Comparison of ENCODE assay signal across 13 mouse cellular contexts in genomic region chr10:79860079-79860911, GRCm38 (mm10). TPM values are rescaled to one million over a fixed set of nuclear protein-coding genes. Genes with fewer than 3 reads are reported as not detected.
A peak's percentile ranks its signal among the peaks of the same experiment; 100 is the strongest.
DNase-seq lines count a peak whose midpoint lies in the region; ATAC-seq and TF ChIP-seq lines count a peak whose summit lies in the region.
"Had no signal": no experiment of that assay in that cellular context is flagged by ENCODE, and none has a peak within 500 bp of the region (broad histone marks: within the 10 kb centered on the region; RNA-seq: fewer than 3 reads in every experiment).

No protein-coding gene starts in this region.

- 0 out of 2 replicates have a peak overlapping the region, but pooled peaks have one; percentile 44 for H3K9ac ChIP-seq in heart, embryonic 11.5 days (ENCODE audit: low read depth, low read length)
- H3K9ac ChIP-seq in lung, embryonic 14.5 days = no peak overlapping the region
- H3K9ac ChIP-seq in kidney, postnatal 0 days (ENCODE audit: low read depth, low read length) = no peak overlapping the region
- H3K9ac ChIP-seq in stomach, postnatal 0 days (ENCODE audit: low read length) = 0 out of 2 replicates have a peak overlapping the region, but pooled peaks have one; percentile 4
- H3K9ac ChIP-seq: heart, embryonic 12.5 days; liver, postnatal 0 days had no signal

- H3K4me3 ChIP-seq in heart, embryonic 11.5 days (ENCODE audit: low read depth, low read length) = no peak overlapping the region; the same call in 1 of the 2 replicates
- H3K4me3 ChIP-seq in lung, embryonic 14.5 days (ENCODE audit: low read depth, low read length) = no peak overlapping the region
- no peak overlapping the region for H3K4me3 ChIP-seq in kidney, postnatal 0 days (replicated peaks; ENCODE audit: low read depth, low read length)
- no peak overlapping the region for H3K4me3 ChIP-seq in stomach, postnatal 0 days (ENCODE audit: low read depth, low read length)
- H3K4me3 ChIP-seq: gastrocnemius, adult 2 months; heart, embryonic 12.5 days had no signal

- H3K4me2 ChIP-seq in heart, embryonic 11.5 days = no peak overlapping the region
- H3K4me2 ChIP-seq in lung, embryonic 14.5 days = no peak overlapping the region
- H3K4me2 ChIP-seq in kidney, postnatal 0 days (ENCODE audit: low read length) = no peak overlapping the region
- H3K4me2 ChIP-seq in stomach, postnatal 0 days (replicated peaks; ENCODE audit: low read depth) = no peak overlapping the region
- H3K4me2 ChIP-seq: heart, embryonic 12.5 days had no signal

- H3K27me3 ChIP-seq in heart, embryonic 11.5 days (ENCODE audit: control insufficient read depth, insufficient read depth, low read length) = no peaks in the 10 kb centered on the region
- no peaks in the 10 kb centered on the region for H3K27me3 ChIP-seq in lung, embryonic 14.5 days (ENCODE audit: insufficient read depth, low read length)
- no peaks in the 10 kb centered on the region for H3K27me3 ChIP-seq in kidney, postnatal 0 days (ENCODE audit: insufficient read depth, low read length)
- H3K27me3 ChIP-seq in stomach, postnatal 0 days (ENCODE audit: control insufficient read depth, insufficient read depth, low read length) = no peaks in the 10 kb centered on the region
- H3K27me3 ChIP-seq: heart, embryonic 12.5 days had no signal

- no peak for ATAC-seq in heart, embryonic 11.5 days (replicated peaks; ENCODE audit: insufficient number of reproducible peaks, low FRiP score, low TSS enrichment)
- no peak for ATAC-seq in lung, embryonic 14.5 days (ENCODE audit: insufficient read depth)
- ATAC-seq in kidney, postnatal 0 days (replicated peaks; ENCODE audit: low FRiP score, low read depth) = no peak
- ATAC-seq in stomach, postnatal 0 days (ENCODE audit: low FRiP score, low TSS enrichment) = no peak
- ATAC-seq: hindbrain, postnatal 0 days; liver, postnatal 0 days had no signal

- 89% methylated on average over 26 of the region's 26 CpGs for WGBS in heart, embryonic 11.5 days (ENCODE audit: insufficient replicate concordance)
- WGBS in lung, embryonic 14.5 days = 93% methylated on average over 26 of the region's 26 CpGs
- 81% methylated on average over 26 of the region's 26 CpGs for WGBS in kidney, postnatal 0 days
- 83% methylated on average over 26 of the region's 26 CpGs for WGBS in stomach, postnatal 0 days

- H3K36me3 ChIP-seq in heart, embryonic 11.5 days (ENCODE audit: control insufficient read depth, insufficient read depth, low read length) = peaks cover 41% of the 10 kb centered on the region
- H3K36me3 ChIP-seq in lung, embryonic 14.5 days (ENCODE audit: insufficient read depth) = peaks cover 100% of the 10 kb centered on the region
- peaks cover 56% of the 10 kb centered on the region for H3K36me3 ChIP-seq in kidney, postnatal 0 days (ENCODE audit: insufficient read depth, low read length)
- H3K36me3 ChIP-seq in stomach, postnatal 0 days (ENCODE audit: control insufficient read depth, insufficient read depth, low read length) = peaks cover 44% of the 10 kb centered on the region

- no peak for TF ChIP-seq CTCF in lung, embryonic 14.5 days (IDR thresholded peaks at IDR 0.05; ENCODE audit: low read depth)
- TF ChIP-seq CTCF in kidney, postnatal 0 days (IDR thresholded peaks at IDR 0.05; ENCODE audit: low read depth) = no peak
- TF ChIP-seq CTCF in stomach, postnatal 0 days (IDR thresholded peaks at IDR 0.05; ENCODE audit: low read depth) = no peak

- no peaks in the 10 kb centered on the region for H3K9me3 ChIP-seq in heart, embryonic 11.5 days (replicated peaks; ENCODE audit: control insufficient read depth, low read length)
- no peaks in the 10 kb centered on the region for H3K9me3 ChIP-seq in lung, embryonic 14.5 days (ENCODE audit: low read depth, low read length)
- H3K9me3 ChIP-seq in kidney, postnatal 0 days (replicated peaks; ENCODE audit: low read length) = no peaks in the 10 kb centered on the region
- H3K9me3 ChIP-seq in stomach, postnatal 0 days (ENCODE audit: control insufficient read depth, low read length) = no peaks in the 10 kb centered on the region
- H3K9me3 ChIP-seq: heart, embryonic 12.5 days had no signal

- DNase-seq in heart, postnatal 4 days = no peak
- DNase-seq in lung, embryonic 14.5 days = no peak
- DNase-seq in lung, postnatal 4 days = no peak
- no peak for DNase-seq in kidney, postnatal 0 days (ENCODE audit: low spot score)
- DNase-seq in stomach, postnatal 0 days (ENCODE audit: low spot score) = no peak
- no peak for DNase-seq in gastrocnemius, postnatal 4 days (ENCODE audit: low spot score in 2 of 2)
- DNase-seq: gastrocnemius, adult 2 months; liver, postnatal 0 days; thymus, adult 18-20 months had no signal

- no peak overlapping the region for H3K27ac ChIP-seq in heart, embryonic 11.5 days (ENCODE audit: low read depth, low read length)
- H3K27ac ChIP-seq in lung, embryonic 14.5 days (ENCODE audit: low read depth) = 0 out of 2 replicates have a peak overlapping the region, but pooled peaks have one; percentile 18
- H3K27ac ChIP-seq in kidney, postnatal 0 days = peak overlapping the region; percentile 36; the same call in 1 of the 2 replicates
- H3K27ac ChIP-seq in stomach, postnatal 0 days (replicated peaks) = no peak overlapping the region
- H3K27ac ChIP-seq: gastrocnemius, adult 2 months had no signal

- peaks cover 29% of the 10 kb centered on the region for H3K4me1 ChIP-seq in heart, embryonic 11.5 days (ENCODE audit: control insufficient read depth, insufficient read depth, low read length)
- peaks cover 20% of the 10 kb centered on the region for H3K4me1 ChIP-seq in lung, embryonic 14.5 days (ENCODE audit: insufficient read depth)
- H3K4me1 ChIP-seq in kidney, postnatal 0 days (replicated peaks; ENCODE audit: insufficient read depth, low read length) = peaks cover 39% of the 10 kb centered on the region
- peaks cover 16% of the 10 kb centered on the region for H3K4me1 ChIP-seq in stomach, postnatal 0 days (replicated peaks; ENCODE audit: control insufficient read depth, insufficient read depth)

- no peak for TF ChIP-seq EP300 in stomach, postnatal 0 days (optimal IDR thresholded peaks at IDR 0.05)

RNA-seq across cellular contexts. Expression of gene Ptbp1, which starts 6.1 kb away (rescaled TPM):
- 112 TPM in 2 replicates for polyA plus RNA-seq in heart, embryonic 11.5 days (2014; fragmentation: Nextera tagmentation; extraction: Ambion mirVana)
- total RNA-seq in heart, postnatal 4 days (2021) = 100 to 1,000 TPM; 167 to 182 TPM
- polyA plus RNA-seq in lung, embryonic 14.5 days (2014; fragmentation: Nextera tagmentation; extraction: Ambion mirVana) = 355 and 366 TPM in 2 replicates
- 220 and 238 TPM in 2 replicates for polyA plus RNA-seq in kidney, postnatal 0 days (2015; fragmentation: Nextera tagmentation; extraction: Ambion mirVana)
- 99.3 and 103 TPM in 2 replicates for polyA plus RNA-seq in stomach, postnatal 0 days (2015; fragmentation: Nextera tagmentation; extraction: Ambion mirVana)
- total RNA-seq in gastrocnemius, postnatal 4 days (2021) = 100 to 1,000 TPM; 167 to 170 TPM

RNA-seq across cellular contexts. Expression of gene Prtn3, which starts 14.0 kb away (rescaled TPM):
- 2.5 and 3.9 TPM in 2 replicates for polyA plus RNA-seq in heart, embryonic 11.5 days (2014; fragmentation: Nextera tagmentation; extraction: Ambion mirVana)
- total RNA-seq in heart, postnatal 4 days (2021) = not detected
- 3.5 and 3.7 TPM in 2 replicates for polyA plus RNA-seq in lung, embryonic 14.5 days (2014; fragmentation: Nextera tagmentation; extraction: Ambion mirVana)
- 6.5 and 7.9 TPM in 2 replicates for polyA plus RNA-seq in kidney, postnatal 0 days (2015; fragmentation: Nextera tagmentation; extraction: Ambion mirVana)
- polyA plus RNA-seq in stomach, postnatal 0 days (2015; fragmentation: Nextera tagmentation; extraction: Ambion mirVana) = 0.86 and 0.87 TPM in 2 replicates
- total RNA-seq in gastrocnemius, postnatal 4 days (2021) = under 1 TPM in 1 of 2 experiments, not detected in 1; 0.47 TPM
- total RNA-seq: gastrocnemius, adult 2 months had no signal

RNA-seq across cellular contexts. Expression of gene Plppr3, which starts 14.1 kb away (rescaled TPM):
- polyA plus RNA-seq in heart, embryonic 11.5 days (2014; fragmentation: Nextera tagmentation; extraction: Ambion mirVana) = 14.1 and 14.3 TPM in 2 replicates
- 1 to 10 TPM; 2.5 to 2.9 TPM for total RNA-seq in heart, postnatal 4 days (2021)
- polyA plus RNA-seq in lung, embryonic 14.5 days (2014; fragmentation: Nextera tagmentation; extraction: Ambion mirVana) = 31.3 and 37.4 TPM in 2 replicates
- 37.0 and 41.5 TPM in 2 replicates for polyA plus RNA-seq in kidney, postnatal 0 days (2015; fragmentation: Nextera tagmentation; extraction: Ambion mirVana)
- 5.5 and 7.0 TPM in 2 replicates for polyA plus RNA-seq in stomach, postnatal 0 days (2015; fragmentation: Nextera tagmentation; extraction: Ambion mirVana)
- total RNA-seq in gastrocnemius, postnatal 4 days (2021) = 1 to 10 TPM; 1.2 to 1.3 TPM

RNA-seq across cellular contexts. Expression of gene Elane, which starts 25.8 kb away (rescaled TPM):
- polyA plus RNA-seq in heart, embryonic 11.5 days (2014; fragmentation: Nextera tagmentation; extraction: Ambion mirVana) = 0.31 and 0.49 TPM in 2 replicates
- not detected for total RNA-seq in heart, postnatal 4 days (2021)
- polyA plus RNA-seq in lung, embryonic 14.5 days (2014; fragmentation: Nextera tagmentation; extraction: Ambion mirVana) = 0.18 and 0.26 TPM in 2 replicates
- 0.14 TPM in 1 of 2 replicates, not detected in the other for polyA plus RNA-seq in kidney, postnatal 0 days (2015; fragmentation: Nextera tagmentation; extraction: Ambion mirVana)
- polyA plus RNA-seq in stomach, postnatal 0 days (2015; fragmentation: Nextera tagmentation; extraction: Ambion mirVana) = 0.30 and 0.55 TPM in 2 replicates
- total RNA-seq in gastrocnemius, postnatal 4 days (2021) = under 1 TPM in 1 of 2 experiments, not detected in 1; 0.29 TPM
- total RNA-seq: gastrocnemius, adult 2 months; hindbrain, postnatal 0 days; left cerebral cortex, postnatal 36 days had no signal
- polyA plus RNA-seq: hindbrain, postnatal 0 days had no signal

RNA-seq across cellular contexts. Expression of gene Cfd, which starts 30.4 kb away (rescaled TPM):
- not detected in 2 replicates for polyA plus RNA-seq in heart, embryonic 11.5 days (2014; fragmentation: Nextera tagmentation; extraction: Ambion mirVana)
- under 1 TPM in 1 of 2 experiments, not detected in 1; 0.38 TPM for total RNA-seq in heart, postnatal 4 days (2021)
- polyA plus RNA-seq in lung, embryonic 14.5 days (2014; fragmentation: Nextera tagmentation; extraction: Ambion mirVana) = not detected in 2 replicates
- polyA plus RNA-seq in kidney, postnatal 0 days (2015; fragmentation: Nextera tagmentation; extraction: Ambion mirVana) = 0.13 TPM in 1 of 2 replicates, not detected in the other
- polyA plus RNA-seq in stomach, postnatal 0 days (2015; fragmentation: Nextera tagmentation; extraction: Ambion mirVana) = not detected in 2 replicates
- total RNA-seq in gastrocnemius, postnatal 4 days (2021) = 100 to 1,000 TPM in 1 of 2 experiments, 10 to 100 TPM in 1; 85.8 to 154 TPM
- total RNA-seq: hindbrain, postnatal 0 days; left cerebral cortex, postnatal 36 days had no signal
- polyA plus RNA-seq: heart, embryonic 12.5 days; hindbrain, postnatal 0 days; liver, postnatal 0 days had no signal

Comparison
In these comparisons a context has a peak if more than half of its experiments do, and no peak if none do; other contexts are left out.
1. H3K27ac ChIP-seq: peak in lung, embryonic 14.5 days (single experiment) and kidney, postnatal 0 days (single experiment); none in heart, embryonic 11.5 days (single experiment) and stomach, postnatal 0 days (single experiment).
2. H3K9ac ChIP-seq: peak in heart, embryonic 11.5 days (single experiment) and stomach, postnatal 0 days (single experiment); none in lung, embryonic 14.5 days (single experiment) and kidney, postnatal 0 days (single experiment).